Mouse (Mus musculus): ENCODE results near the gene Nudcd3. TPM values are rescaled to one million over a fixed set of nuclear protein-coding genes. Genes with fewer than 3 reads are reported as not detected.

Gene Nudcd3
- 26.0 and 31.2 TPM in 2 replicates for polyA plus RNA-seq (2012; ENCODE audit: low replicate concordance)

GRCm38 (mm10) chr11:6200087-6200569 lies at the start of gene Nudcd3:
Nudcd3 (minus strand) TSS chr11:6200415.

GRCm38 (mm10) chr11:6230012-6230411 lies 29.8 kb upstream of the Nudcd3 start, which contains the start of gene Npc1l1:
Npc1l1 (minus strand) TSS chr11:6230143.

GRCm38 (mm10) chr11:6199410-6200086 lies 667 bp downstream of the Nudcd3 start, which contains the start of gene A730071L15Rik:
A730071L15Rik (plus strand) TSS chr11:6200029.

GRCm38 (mm10) chr11:6066176-6066575 lies 134.0 kb downstream of the Nudcd3 start, which contains the start of gene Camk2b:
Camk2b (minus strand) TSS chr11:6066362.

Other genes with a start within 250 kb of the Nudcd3 start
- 9.0 and 10.0 TPM in 2 replicates for gene Ykt6, start 244.7 kb downstream of the Nudcd3 start, polyA plus RNA-seq (2012; ENCODE audit: low replicate concordance)
- 0.30 and 0.88 TPM in 2 replicates for gene Camk2b, start 134.1 kb downstream of the Nudcd3 start, polyA plus RNA-seq (2012; ENCODE audit: low replicate concordance)
- 0.09 TPM in 1 of 2 replicates, not detected in the other for gene A730071L15Rik, start 386 bp downstream of the Nudcd3 start, polyA plus RNA-seq (2012; ENCODE audit: low replicate concordance)
- gene Npc1l1, start 29.7 kb upstream of the Nudcd3 start, polyA plus RNA-seq (2012; ENCODE audit: low replicate concordance), result not detected in 2 replicates
- gene Ddx56, start 67.4 kb upstream of the Nudcd3 start, polyA plus RNA-seq (2012; ENCODE audit: low replicate concordance), result 7.5 and 7.6 TPM in 2 replicates
- gene Tmed4, start 74.5 kb upstream of the Nudcd3 start, polyA plus RNA-seq (2012; ENCODE audit: low replicate concordance), result 34.6 and 44.7 TPM in 2 replicates
- 15.4 and 65.2 TPM in 2 replicates for gene Ogdh, start 91.2 kb upstream of the Nudcd3 start, polyA plus RNA-seq (2012; ENCODE audit: low replicate concordance)
- gene Zmiz2, start 188.7 kb upstream of the Nudcd3 start, polyA plus RNA-seq (2012; ENCODE audit: low replicate concordance), result 477 and 884 TPM in 2 replicates
- 75.6 and 176 TPM in 2 replicates for gene Ppia, start 215.0 kb upstream of the Nudcd3 start, polyA plus RNA-seq (2012; ENCODE audit: low replicate concordance)
- gene H2afv, start 244.0 kb upstream of the Nudcd3 start, polyA plus RNA-seq (2012; ENCODE audit: low replicate concordance), result 28.5 and 39.0 TPM in 2 replicates

Measured in hematopoietic multipotent progenitor cell, adult 10-12 weeks (in vitro differentiated cells).